Mouse (Mus musculus) heart, embryonic 12.5 days (tissue): ENCODE results near the gene Cd52. TPM values are rescaled to one million over a fixed set of nuclear protein-coding genes. Genes with fewer than 3 reads are reported as not detected.

ENCODE experiments used
- ATAC-seq: fragments of 200-750 bp; cut with Nextera tagmentation; 2 replicates; pipeline ENCODE4 v1.8.0; 2017; ENCODE audit warnings: moderate TSS enrichment, moderate library complexity; ENCODE audit not compliant: insufficient number of reproducible peaks, low FRiP score
- H3K27ac ChIP-seq: fragments of 300-500 bp; sonication (generic); 2 replicates; pipeline ENCODE4 v1.5.1; 2016; ENCODE audit warnings: mild to moderate bottlenecking, moderate library complexity; ENCODE audit not compliant: poor library complexity, severe bottlenecking
- H3K27me3 ChIP-seq: fragments of 300-500 bp; sonication (generic); replicated peaks from 2 replicates; pipeline ENCODE4 v1.6.1; 2016; ENCODE audit warnings: mild to moderate bottlenecking, moderate library complexity
- H3K36me3 ChIP-seq: fragments of 300-500 bp; sonication (generic); 2 replicates; pipeline ENCODE4 v1.6.1; 2016; ENCODE audit warnings: mild to moderate bottlenecking, moderate library complexity
- H3K4me1 ChIP-seq: fragments of 300-500 bp; sonication (generic); replicated peaks from 2 replicates; pipeline ENCODE4 v1.6.1; 2016; ENCODE audit warnings: mild to moderate bottlenecking
- H3K4me2 ChIP-seq: fragments of 300-500 bp; sonication (generic); 2 replicates; pipeline ENCODE4 v1.6.1; 2016; ENCODE audit warnings: mild to moderate bottlenecking, moderate library complexity
- H3K4me3 ChIP-seq: fragments of 300-500 bp; sonication (generic); 2 replicates; pipeline ENCODE4 v1.5.1; 2016; ENCODE audit warnings: mild to moderate bottlenecking
- H3K9ac ChIP-seq: fragments of 300-500 bp; sonication (generic); 2 replicates; pipeline ENCODE4 v1.6.1; 2016; ENCODE audit warnings: mild to moderate bottlenecking, moderate library complexity
- H3K9me3 ChIP-seq: fragments of 300-500 bp; sonication (generic); replicated peaks from 2 replicates; pipeline ENCODE4 v1.6.1; 2016; ENCODE audit warnings: mild to moderate bottlenecking, moderate library complexity
- WGBS: fragments of 180-500 bp; shearing (Covaris S2); methylation state at CpG from one replicate; pipeline ENCODE4 v1.1.7; 2016; 5-methylcytosine and 5-hydroxymethylcytosine counted together
- polyA plus RNA-seq: library from polyadenylated mRNA; unstranded; fragments of >200 nt; fragmentation: Nextera tagmentation; extraction: Ambion mirVana; gene quantifications from 2 replicates; pipeline ENCODE4 v1.2.1, GENCODE M21; 2016

Cd52 gene
- polyA plus RNA-seq, 1 experiment from 2014 or later: 5.7 TPM

DNA sequence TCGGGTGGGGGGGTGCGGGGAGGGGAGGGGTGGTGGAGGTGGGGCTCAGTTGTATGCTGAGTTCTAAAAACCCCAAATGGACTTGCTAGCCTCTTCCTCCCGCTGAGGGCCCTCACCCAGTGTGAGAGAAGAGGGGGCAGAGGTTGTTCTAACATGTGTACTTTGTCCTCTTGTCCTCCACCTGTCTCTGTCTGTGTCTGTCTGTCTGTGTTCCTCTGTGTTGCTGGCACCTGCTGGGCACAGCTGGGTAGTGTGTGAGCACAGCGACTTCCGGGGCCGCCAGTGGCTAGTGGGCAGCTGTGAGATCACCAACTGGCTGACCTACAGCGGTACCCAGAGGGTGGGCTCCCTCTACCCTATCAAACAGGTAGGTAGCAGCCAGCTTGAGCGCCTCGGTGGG lies 5.9 kb downstream of the Cd52 start:
- 75% methylated on average over 9 of the region's 9 CpGs for WGBS
- ATAC-seq: no peak
- H3K36me3 ChIP-seq: no peaks in the 10 kb centered on the region
- H3K9ac ChIP-seq: no peak overlapping the region
- H3K27me3 ChIP-seq: no peaks in the 10 kb centered on the region
- 0 out of 2 replicates have a peak, but pooled peaks cover 2% of the 10 kb centered on the region for H3K9me3 ChIP-seq
- H3K27ac ChIP-seq: no peak overlapping the region
- H3K4me3 ChIP-seq: no peak overlapping the region
- no peaks in the 10 kb centered on the region for H3K4me1 ChIP-seq
- no peak overlapping the region for H3K4me2 ChIP-seq

DNA sequence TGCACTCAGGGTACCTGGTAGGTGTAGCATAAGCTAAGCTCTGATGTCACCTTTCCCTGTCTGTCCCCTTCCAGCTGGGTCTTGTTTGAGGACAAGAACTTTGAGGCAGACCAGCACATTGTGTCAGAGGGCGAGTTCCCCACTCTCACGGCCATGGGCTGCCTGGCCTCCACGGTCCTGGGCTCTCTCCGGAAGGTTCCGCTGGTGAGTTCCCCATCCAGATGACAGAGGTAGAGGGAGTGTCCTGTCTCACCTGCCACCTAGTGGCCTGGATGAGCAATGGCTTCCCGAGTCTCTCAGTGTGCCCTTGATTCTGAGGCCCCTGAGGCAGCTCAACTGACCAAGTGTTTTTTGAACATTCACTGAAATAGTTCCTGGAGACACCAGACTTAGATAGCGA lies 7.5 kb downstream of the Cd52 start:
- Histone ChIP-seq H3K36me3 (no peaks in the 10 kb centered on the region), H3K27me3 (0 out of 2 replicates have a peak, but pooled peaks cover 9% of the 10 kb centered on the region), H3K4me3 (no peak overlapping the region), H3K27ac (no peak overlapping the region), H3K9me3 (0 out of 2 replicates have a peak, but pooled peaks cover 2% of the 10 kb centered on the region), H3K4me1 (peaks cover 1% of the 10 kb centered on the region; the same call in 1 of the 2 replicates), H3K4me2 (no peak overlapping the region), H3K9ac (no peak overlapping the region)
- 33% methylated on average over 7 of the region's 7 CpGs for WGBS
- ATAC-seq: peak; percentile 55; the same call in 1 of the 2 replicates

DNA sequence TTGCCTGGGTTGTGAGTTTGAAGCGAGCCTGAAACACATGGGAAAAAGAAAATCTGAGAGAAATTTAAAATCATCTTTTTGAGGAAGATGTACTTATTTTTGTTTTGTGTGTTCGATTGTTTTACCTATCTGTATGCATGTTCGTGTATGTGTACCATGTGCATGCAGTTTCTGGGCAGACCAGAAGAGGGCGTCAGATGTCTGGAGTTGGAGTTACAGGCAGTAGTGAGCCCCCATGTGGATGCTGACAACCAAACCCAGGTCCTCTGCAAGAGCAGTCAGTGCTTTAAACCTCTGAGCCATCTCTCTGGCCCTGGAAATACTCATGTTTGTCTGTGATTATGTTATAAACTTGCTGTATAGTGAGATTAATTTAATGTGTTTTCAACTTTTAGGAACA lies 9.9 kb downstream of the Cd52 start:
- no peak for ATAC-seq
- peaks cover 12% of the 10 kb centered on the region for H3K4me1 ChIP-seq

DNA sequence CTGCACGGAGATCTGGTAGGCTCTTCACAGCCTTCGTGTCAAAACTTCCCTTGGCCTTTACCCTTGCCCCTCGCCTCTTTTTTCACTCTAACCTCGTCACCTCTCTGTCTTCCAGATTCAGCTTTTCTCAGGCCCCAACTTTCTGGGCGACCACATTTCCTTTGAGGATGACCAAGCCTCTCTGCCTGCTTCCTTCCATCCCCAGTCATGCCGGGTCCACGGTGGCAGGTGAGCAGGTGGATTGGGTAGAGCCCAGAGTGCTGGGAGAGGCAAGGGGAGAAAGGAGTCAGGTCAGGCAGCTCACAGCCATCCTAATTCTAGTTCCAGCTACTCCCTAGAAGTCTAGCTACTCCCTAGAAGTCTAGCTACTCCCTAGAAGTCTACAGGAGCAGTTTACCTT lies 12.4 kb downstream of the Cd52 start:
- ATAC-seq: no peak
- H3K36me3 ChIP-seq: no peaks in the 10 kb centered on the region
- H3K27me3 ChIP-seq: peaks cover 32% of the 10 kb centered on the region
- H3K4me1 ChIP-seq: peaks cover 12% of the 10 kb centered on the region
- peak overlapping the region; percentile 46 for H3K4me3 ChIP-seq
- peak overlapping the region; percentile 32; the same call in 1 of the 2 replicates for H3K9ac ChIP-seq
- WGBS: 24% methylated on average over 7 of the region's 7 CpGs
- H3K27ac ChIP-seq: no peak overlapping the region
- 0 out of 2 replicates have a peak, but pooled peaks cover 2% of the 10 kb centered on the region for H3K9me3 ChIP-seq
- H3K4me2 ChIP-seq: peak overlapping the region; percentile 90

More for the DNA sequence above, 9.9 kb downstream of the Cd52 start:
- H3K27ac ChIP-seq: no peak overlapping the region
- 0 out of 2 replicates have a peak, but pooled peaks cover 2% of the 10 kb centered on the region for H3K9me3 ChIP-seq
- H3K27me3 ChIP-seq: peaks cover 31% of the 10 kb centered on the region
- 83% methylated on average over 4 of the region's 4 CpGs for WGBS
- H3K36me3 ChIP-seq: no peaks in the 10 kb centered on the region
- no peak overlapping the region for H3K4me3 ChIP-seq
- no peak overlapping the region for H3K4me2 ChIP-seq
- H3K9ac ChIP-seq: no peak overlapping the region

DNA sequence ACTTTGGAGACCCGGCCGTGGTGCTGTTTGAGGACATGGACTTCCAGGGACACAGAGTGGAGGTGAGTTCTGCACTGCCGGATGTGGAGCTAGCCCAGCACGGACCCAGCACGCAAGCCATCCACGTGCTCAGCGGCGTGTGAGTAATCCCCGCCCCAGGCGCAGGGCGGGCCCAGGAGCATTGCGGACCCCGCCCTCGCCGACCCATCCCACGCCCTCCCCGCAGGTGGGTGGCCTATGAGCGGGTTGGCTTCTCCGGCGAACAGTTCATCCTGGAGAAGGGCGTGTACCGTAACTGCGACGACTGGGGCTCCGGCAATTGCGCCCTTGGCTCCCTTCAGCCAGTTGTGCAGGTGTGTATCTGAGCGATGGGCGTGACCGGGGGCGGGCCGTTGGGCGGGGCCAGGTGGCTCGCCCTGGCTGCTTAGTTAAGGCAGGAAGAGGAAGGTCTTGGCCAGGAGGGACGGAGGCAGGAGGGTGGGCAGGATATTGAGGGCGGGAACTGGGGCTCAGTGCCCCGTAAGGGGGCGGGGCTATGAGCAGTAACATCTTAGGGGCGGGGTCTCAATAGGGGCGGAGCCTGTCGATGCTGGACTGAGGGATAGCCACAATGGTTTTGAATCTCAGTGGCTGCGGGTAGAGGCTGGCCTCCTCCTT lies 13.0 kb downstream of the Cd52 start:
- H3K9ac ChIP-seq: peak overlapping the region; percentile 32
- WGBS: under 1% methylated on average over 41 of the region's 41 CpGs
- H3K36me3 ChIP-seq: no peaks in the 10 kb centered on the region
- 0 out of 2 replicates have a peak, but pooled peaks cover 2% of the 10 kb centered on the region for H3K9me3 ChIP-seq
- peak; percentile 83 for ATAC-seq
- no peak overlapping the region for H3K27ac ChIP-seq
- H3K4me2 ChIP-seq: peak overlapping the region; percentile 90
- peaks cover 32% of the 10 kb centered on the region for H3K27me3 ChIP-seq
- peaks cover 12% of the 10 kb centered on the region for H3K4me1 ChIP-seq
- peak overlapping the region; percentile 46 for H3K4me3 ChIP-seq

DNA sequence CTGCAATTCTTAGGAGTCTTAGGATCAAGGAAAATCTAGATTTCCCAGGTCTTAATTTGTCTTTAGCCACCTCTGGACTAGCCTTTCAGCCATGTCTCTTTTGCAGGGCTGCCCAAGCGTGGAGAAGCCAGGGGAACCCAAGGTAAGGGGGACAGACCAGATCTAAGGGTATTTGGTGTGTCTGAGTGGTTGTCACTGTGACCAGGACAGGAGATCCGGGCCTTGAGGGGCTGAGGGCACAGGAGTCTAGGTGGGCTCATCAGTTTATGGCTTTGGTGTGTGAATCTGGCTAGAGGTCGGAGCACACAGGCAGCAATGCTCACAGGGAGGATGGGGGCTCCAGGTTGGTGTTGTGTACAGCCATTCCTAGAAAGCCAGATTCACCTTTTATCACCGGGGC lies 14.2 kb downstream of the Cd52 start:
- Histone ChIP-seq H3K9me3 (0 out of 2 replicates have a peak, but pooled peaks cover 2% of the 10 kb centered on the region), H3K9ac (no peak overlapping the region), H3K4me3 (no peak overlapping the region), H3K36me3 (no peaks in the 10 kb centered on the region), H3K4me1 (peaks cover 12% of the 10 kb centered on the region), H3K4me2 (no peak overlapping the region), H3K27ac (no peak overlapping the region), H3K27me3 (peaks cover 32% of the 10 kb centered on the region)
- WGBS: 82% methylated on average over 4 of the region's 4 CpGs
- no peak for ATAC-seq

DNA sequence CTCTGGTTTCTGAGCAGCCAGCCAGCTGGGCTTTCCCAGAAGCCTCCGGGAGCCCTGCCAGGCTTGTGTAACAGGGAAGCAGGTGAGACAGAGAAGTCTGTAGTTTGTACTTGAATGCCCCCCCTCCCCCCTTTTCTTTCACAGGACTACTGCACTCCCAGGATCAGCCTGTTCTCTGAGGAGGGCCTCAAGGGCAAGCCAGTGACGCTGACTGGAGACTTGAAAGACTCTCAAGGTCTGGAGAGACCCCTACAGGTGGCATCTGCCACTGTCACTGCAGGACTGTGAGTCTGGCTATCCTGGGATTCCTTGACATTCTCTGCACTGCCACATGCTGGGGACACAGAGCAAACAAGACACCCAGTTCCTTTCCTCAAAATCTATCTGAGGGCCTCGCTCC lies 16.2 kb downstream of the Cd52 start:
- Histone ChIP-seq H3K27ac (no peak overlapping the region), H3K27me3 (peaks cover 38% of the 10 kb centered on the region), H3K4me2 (no peak overlapping the region), H3K9ac (no peak overlapping the region), H3K4me1 (peaks cover 12% of the 10 kb centered on the region), H3K4me3 (no peak overlapping the region), H3K36me3 (no peaks in the 10 kb centered on the region), H3K9me3 (no peaks in the 10 kb centered on the region)
- 0 out of 2 replicates have a peak, but pooled peaks have one; percentile 34 for ATAC-seq
- 29% methylated on average over 3 of the region's 3 CpGs for WGBS

DNA sequence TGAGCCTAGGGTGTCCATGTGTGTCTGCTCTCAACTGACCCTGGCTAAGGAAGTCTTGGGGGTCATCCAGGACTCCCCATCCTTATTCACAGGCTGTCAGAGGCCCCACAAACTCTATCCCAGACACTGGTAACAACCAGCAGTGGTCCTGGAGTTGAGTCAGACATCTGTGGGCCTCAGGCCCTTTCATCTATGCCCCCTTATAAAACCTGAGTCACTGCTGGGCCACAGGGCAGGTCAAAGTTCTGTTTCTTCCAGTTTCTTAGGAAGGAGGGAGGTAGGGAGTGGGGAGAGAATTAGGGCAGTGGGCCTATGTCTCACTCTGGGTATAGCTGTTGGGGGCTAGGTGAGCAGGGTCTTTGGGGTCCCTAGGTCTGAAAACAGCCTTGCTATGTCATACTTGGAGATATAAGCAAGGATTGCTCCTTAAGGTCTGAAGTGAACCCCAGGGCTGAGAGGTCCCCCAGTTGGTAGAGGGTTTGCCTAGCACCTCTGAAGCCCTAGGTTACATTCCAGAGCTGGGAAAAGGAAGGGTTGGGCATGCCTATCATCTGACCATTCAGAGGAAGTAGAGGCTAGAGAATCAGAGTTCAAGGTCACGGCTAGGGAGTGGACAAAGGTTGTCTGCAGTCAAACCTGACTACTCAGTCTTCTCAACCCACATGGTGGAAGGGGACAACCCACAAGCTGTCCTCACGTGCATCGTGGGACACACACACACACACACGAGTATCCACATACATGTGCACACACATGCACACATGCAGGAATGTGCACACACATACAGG lies 25.9 kb downstream of the Cd52 start:
- peaks cover 40% of the 10 kb centered on the region for H3K27me3 ChIP-seq
- no peak overlapping the region for H3K9ac ChIP-seq
- WGBS: 82% methylated on average over 4 of the region's 4 CpGs
- H3K4me3 ChIP-seq: no peak overlapping the region
- H3K27ac ChIP-seq: no peak overlapping the region
- H3K36me3 ChIP-seq: no peaks in the 10 kb centered on the region
- ATAC-seq: no peak
- H3K9me3 ChIP-seq: no peaks in the 10 kb centered on the region
- peaks cover 8% of the 10 kb centered on the region; the same call in 1 of the 2 replicates for H3K4me1 ChIP-seq
- no peak overlapping the region for H3K4me2 ChIP-seq

DNA sequence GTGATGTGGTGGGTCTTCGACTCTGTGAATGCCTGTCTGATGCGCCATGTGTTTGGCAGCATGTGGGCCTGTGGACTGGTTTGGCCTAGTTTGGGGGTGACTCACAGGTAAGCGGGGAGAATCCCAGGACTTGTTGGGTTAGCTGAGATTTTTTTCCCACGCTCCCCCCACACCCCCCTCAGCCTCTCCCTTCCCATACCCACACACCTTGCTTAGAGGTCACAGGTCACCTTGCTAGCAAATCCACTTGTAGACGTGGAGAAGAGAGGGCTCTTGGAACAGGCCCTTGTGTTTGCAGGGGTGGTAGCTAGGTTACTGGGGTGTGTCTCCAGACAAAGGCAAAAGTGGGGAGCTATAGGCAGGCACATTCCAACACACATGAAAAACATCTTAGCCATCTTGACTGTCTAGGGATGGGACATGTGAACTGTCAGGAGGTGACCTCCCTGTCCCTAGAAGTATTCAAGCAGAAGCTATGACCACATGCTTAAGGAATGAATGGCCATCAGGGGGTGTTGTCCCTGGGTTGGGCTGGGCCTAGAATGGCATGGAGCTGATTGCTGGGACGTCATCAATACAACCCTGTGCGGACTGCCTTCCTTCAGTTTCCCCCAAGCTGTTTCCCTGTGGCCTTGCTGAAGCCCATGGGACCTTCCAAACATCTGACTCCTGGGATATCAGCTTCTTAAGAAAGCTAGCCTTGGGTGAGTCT lies 26.9 kb downstream of the Cd52 start:
- Histone ChIP-seq H3K4me1 (peaks cover 8% of the 10 kb centered on the region; the same call in 1 of the 2 replicates), H3K9ac (no peak overlapping the region), H3K9me3 (no peaks in the 10 kb centered on the region), H3K36me3 (no peaks in the 10 kb centered on the region), H3K4me3 (no peak overlapping the region), H3K27ac (no peak overlapping the region), H3K4me2 (no peak overlapping the region), H3K27me3 (peaks cover 41% of the 10 kb centered on the region)
- WGBS: 75% methylated on average over 7 of the region's 7 CpGs
- ATAC-seq: no peak

DNA sequence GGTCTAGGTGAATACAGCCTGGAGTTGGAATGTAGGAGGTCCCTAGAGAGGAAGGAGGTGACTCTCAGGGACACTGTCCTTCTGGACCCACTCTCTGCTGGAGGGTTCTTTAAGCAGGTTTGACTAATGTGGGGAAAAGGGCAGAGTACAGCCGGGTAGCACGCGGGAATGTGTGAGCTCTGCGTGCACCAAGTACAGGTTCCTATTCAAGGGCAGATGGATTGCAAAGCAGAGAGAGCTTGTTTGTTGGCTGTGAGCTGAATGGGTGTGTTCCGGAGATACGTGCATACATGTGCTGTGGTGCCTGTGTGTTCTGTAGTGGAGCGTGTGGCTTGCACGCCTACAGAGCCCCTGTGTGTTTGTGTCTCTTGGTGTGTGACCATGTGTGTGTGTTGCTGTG lies 27.5 kb downstream of the Cd52 start:
- H3K4me1 ChIP-seq: peaks cover 8% of the 10 kb centered on the region; the same call in 1 of the 2 replicates
- WGBS: 91% methylated on average over 8 of the region's 8 CpGs
- H3K36me3 ChIP-seq: no peaks in the 10 kb centered on the region
- no peaks in the 10 kb centered on the region for H3K9me3 ChIP-seq
- H3K4me3 ChIP-seq: no peak overlapping the region
- no peak; the same call in 1 of the 2 replicates for ATAC-seq
- H3K27me3 ChIP-seq: peaks cover 48% of the 10 kb centered on the region
- no peak overlapping the region for H3K9ac ChIP-seq
- H3K4me2 ChIP-seq: no peak overlapping the region
- H3K27ac ChIP-seq: no peak overlapping the region
